Mouse (Mus musculus): Measurements from ENCODE around the gene Prkag1.

- TF ChIP-seq EP300 (optimal IDR thresholded peaks at IDR 0.05) (no peak), CTCF (IDR thresholded peaks at IDR 0.05; ENCODE audit: low read depth) (no peak)
These were observed 24.2 kb downstream of the Prkag1 start for GRCm38 (mm10) chr15:98806809-98807770.

Measured in stomach, postnatal 0 days (tissue).